Mouse (Mus musculus): Measurements from ENCODE around the gene Olfr92. TPM values are rescaled to one million over a fixed set of nuclear protein-coding genes. Genes with fewer than 3 reads are reported as not detected.

Gene Olfr92
- not detected for polyA plus RNA-seq (2017; shearing (Covaris generic))

DNA sequence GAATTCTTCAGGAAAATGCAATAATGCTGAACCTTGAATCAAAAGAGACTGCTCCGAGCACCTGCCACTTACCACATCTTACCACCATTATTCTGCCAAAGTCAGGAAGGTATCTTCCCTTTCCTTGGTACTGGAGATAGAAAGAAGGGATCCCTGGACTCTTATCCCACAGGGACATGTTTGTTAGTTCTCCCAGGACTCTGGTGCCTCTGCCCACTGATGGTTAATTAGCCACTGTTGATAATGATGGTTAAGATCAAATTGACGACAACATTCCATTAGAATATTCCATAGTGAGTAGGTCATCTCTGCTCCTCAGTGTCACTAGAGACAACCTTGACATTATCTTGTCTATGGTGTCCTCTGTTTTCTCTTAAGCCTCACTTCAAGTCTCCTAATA lies at the start of gene Olfr92:
Gene Olfr92 (minus strand): TSS at position 101 of the 400 bp plus-strand sequence.

DNA sequence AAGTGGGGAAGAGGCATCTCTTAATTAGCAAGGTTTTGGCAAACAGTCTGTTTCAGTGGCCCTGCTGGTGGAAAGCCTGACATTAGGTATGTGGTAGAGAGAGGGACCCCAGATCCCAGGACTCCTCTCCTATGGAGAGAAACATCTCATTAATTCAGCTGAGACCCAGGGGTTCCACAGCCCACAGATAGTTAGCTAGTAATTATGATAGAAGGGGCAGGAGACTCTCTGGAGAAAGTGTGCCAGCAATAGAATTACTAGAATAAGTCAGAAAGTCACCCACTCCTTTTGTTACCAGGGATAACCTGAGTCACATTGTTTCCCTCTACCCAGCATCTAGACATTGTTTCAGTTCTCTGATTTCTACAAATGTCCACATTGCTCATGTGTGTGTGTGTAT lies 41.5 kb upstream of the Olfr92 start, which contains the start of gene Olfr93:
Gene Olfr93 (minus strand): TSS at position 101 of the 400 bp plus-strand sequence.

DNA sequence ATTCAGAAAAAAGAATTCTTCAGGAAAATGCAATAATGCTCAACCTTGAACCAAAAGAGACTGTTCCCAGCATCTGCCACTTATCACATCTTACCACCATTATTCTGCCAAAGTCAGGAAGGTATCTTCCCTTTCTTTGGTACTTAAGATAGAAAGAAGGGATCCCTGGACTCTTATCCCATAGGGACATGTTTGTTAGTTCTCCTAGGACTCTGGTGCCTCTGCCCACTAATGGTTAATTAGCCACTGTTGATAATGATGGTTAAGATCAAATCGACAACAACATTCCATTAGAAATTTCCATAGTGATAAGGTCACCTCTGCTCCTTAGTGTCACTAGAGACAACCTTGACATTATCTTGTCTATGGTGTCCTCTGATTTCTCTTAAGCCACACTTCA lies 21.7 kb downstream of the Olfr92 start, which contains the start of gene Olfr91:
Gene Olfr91 (minus strand): TSS at position 101 of the 400 bp plus-strand sequence.

DNA sequence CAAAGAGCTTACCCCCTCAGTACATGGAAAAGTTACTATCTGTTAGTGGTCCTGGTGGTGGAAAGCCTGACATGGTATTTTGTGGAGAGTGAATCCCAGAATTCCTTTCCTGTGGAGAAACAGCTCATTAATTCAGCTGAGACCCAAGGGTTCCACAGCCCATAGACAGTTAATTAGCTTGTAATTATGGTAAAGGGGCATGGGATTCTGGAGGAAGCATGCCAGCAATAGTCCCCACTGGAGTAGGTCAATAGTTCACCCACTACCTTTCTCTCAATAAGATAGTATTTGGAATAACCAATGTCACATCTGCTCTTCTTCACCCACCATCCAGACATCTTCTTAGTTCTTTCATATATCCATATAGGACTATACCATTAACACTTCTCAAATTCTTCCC lies 31.5 kb downstream of the Olfr92 start, which contains the start of gene Olfr90:
Gene Olfr90 (minus strand): TSS at position 101 of the 400 bp plus-strand sequence.

Other genes with a start within 250 kb of the Olfr92 start
- not detected for gene Trim40, start 230.0 kb downstream of the Olfr92 start, polyA plus RNA-seq (2017; shearing (Covaris generic))
- gene Trim31, start 222.0 kb downstream of the Olfr92 start, polyA plus RNA-seq (2017; shearing (Covaris generic)), result under 1 TPM in 1 of 2 experiments, not detected in 1; 0.15 TPM
- under 1 TPM in 1 of 2 experiments, not detected in 1; 0.38 TPM for gene Rnf39, start 177.2 kb downstream of the Olfr92 start, polyA plus RNA-seq (2017; shearing (Covaris generic))
- gene Ppp1r11, start 168.3 kb downstream of the Olfr92 start, polyA plus RNA-seq (2017; shearing (Covaris generic)), result 100 to 1,000 TPM; 141 to 146 TPM
- 10 to 100 TPM; 76.7 to 88.4 TPM for gene Znrd1, start 161.5 kb downstream of the Olfr92 start, polyA plus RNA-seq (2017; shearing (Covaris generic))
- 1 to 10 TPM; 2.8 to 2.9 TPM for gene Znrd1as, start 161.5 kb downstream of the Olfr92 start, polyA plus RNA-seq (2017; shearing (Covaris generic))
- gene 2410137M14Rik, start 138.9 kb downstream of the Olfr92 start, polyA plus RNA-seq (2017; shearing (Covaris generic)), result under 1 TPM; 0.23 to 0.41 TPM
- gene H2-M5, start 130.6 kb downstream of the Olfr92 start, polyA plus RNA-seq (2017; shearing (Covaris generic)), result under 1 TPM in 1 of 2 experiments, not detected in 1; 0.12 TPM
- gene Zfp57, start 118.9 kb downstream of the Olfr92 start, polyA plus RNA-seq (2017; shearing (Covaris generic)), result not detected
- gene Mog, start 96.7 kb downstream of the Olfr92 start, polyA plus RNA-seq (2017; shearing (Covaris generic)), result not detected
- 10 to 100 TPM; 10.7 to 14.6 TPM for gene Gabbr1, start 74.1 kb downstream of the Olfr92 start, polyA plus RNA-seq (2017; shearing (Covaris generic))
- gene Olfr90, start 31.6 kb downstream of the Olfr92 start, polyA plus RNA-seq (2017; shearing (Covaris generic)), result not detected
- under 1 TPM in 1 of 2 experiments, not detected in 1; 0.21 TPM for gene Olfr91, start 21.8 kb downstream of the Olfr92 start, polyA plus RNA-seq (2017; shearing (Covaris generic))
- not detected for gene Olfr93, start 41.4 kb upstream of the Olfr92 start, polyA plus RNA-seq (2017; shearing (Covaris generic))
- gene Ubd, start 73.8 kb upstream of the Olfr92 start, polyA plus RNA-seq (2017; shearing (Covaris generic)), result 1 to 10 TPM in 1 of 2 experiments, under 1 TPM in 1; 0.52 to 2.0 TPM
- gene Olfr94, start 80.9 kb upstream of the Olfr92 start, polyA plus RNA-seq (2017; shearing (Covaris generic)), result not detected
- gene Olfr95, start 93.0 kb upstream of the Olfr92 start, polyA plus RNA-seq (2017; shearing (Covaris generic)), result not detected
- not detected for gene Olfr96, start 100.1 kb upstream of the Olfr92 start, polyA plus RNA-seq (2017; shearing (Covaris generic))
- gene Olfr97, start 117.2 kb upstream of the Olfr92 start, polyA plus RNA-seq (2017; shearing (Covaris generic)), result not detected
- not detected for gene Olfr98, start 143.7 kb upstream of the Olfr92 start, polyA plus RNA-seq (2017; shearing (Covaris generic))
- 100 to 1,000 TPM; 112 to 128 TPM for gene H2-M3, start 150.1 kb upstream of the Olfr92 start, polyA plus RNA-seq (2017; shearing (Covaris generic))
- gene Olfr99, start 163.4 kb upstream of the Olfr92 start, polyA plus RNA-seq (2017; shearing (Covaris generic)), result 1 to 10 TPM; 2.3 to 3.6 TPM
- under 1 TPM; 0.06 to 0.43 TPM for gene Olfr101, start 184.2 kb upstream of the Olfr92 start, polyA plus RNA-seq (2017; shearing (Covaris generic))
- gene Olfr102, start 197.0 kb upstream of the Olfr92 start, polyA plus RNA-seq (2017; shearing (Covaris generic)), result under 1 TPM in 1 of 2 experiments, not detected in 1; 0.39 TPM
- gene Olfr103, start 219.6 kb upstream of the Olfr92 start, polyA plus RNA-seq (2017; shearing (Covaris generic)), result not detected
- not detected for gene Olfr104-ps, start 239.5 kb upstream of the Olfr92 start, polyA plus RNA-seq (2017; shearing (Covaris generic))